Mouse (Mus musculus) heart, adult 2 months (tissue): ENCODE data around the gene Pbld1.

Experiments
- EP300 ChIP-seq: fragments of 200-500 bp; IDR thresholded peaks from 2 replicates; pipeline ENCODE4 v1.6.1; 2011; ENCODE audit warnings: low read depth, low read length, control low read depth; ENCODE audit not compliant: insufficient read depth
- POLR2A ChIP-seq: fragments of 200-500 bp; IDR thresholded peaks from 2 replicates; pipeline ENCODE4 v1.6.1; 2011; ENCODE audit warnings: mild to moderate bottlenecking, low read depth, low read length, control low read depth; ENCODE audit not compliant: insufficient read depth

- TF ChIP-seq EP300: no peak
- TF ChIP-seq POLR2A: no peak
Observed at GRCm38 (mm10) chr10:63032267-63032666, 27.7 kb upstream of the Pbld1 start.
